Mouse (Mus musculus) embryonic fibroblast, embryonic 13.5 days (primary cell): ENCODE data around the gene Irf5.

Source experiments
- CTCF ChIP-seq: IDR thresholded peaks from 2 replicates; pipeline ENCODE4 v1.5.1; 2011; ENCODE audit warnings: mild to moderate bottlenecking, control low read depth, low read length, moderate library complexity, borderline replicate concordance; ENCODE audit not compliant: insufficient read depth
- POLR2A ChIP-seq: IDR thresholded peaks from 2 replicates; pipeline ENCODE4 v1.6.1; 2011; ENCODE audit warnings: low read depth, mild to moderate bottlenecking, control low read depth, low read length, moderate library complexity

DNA sequence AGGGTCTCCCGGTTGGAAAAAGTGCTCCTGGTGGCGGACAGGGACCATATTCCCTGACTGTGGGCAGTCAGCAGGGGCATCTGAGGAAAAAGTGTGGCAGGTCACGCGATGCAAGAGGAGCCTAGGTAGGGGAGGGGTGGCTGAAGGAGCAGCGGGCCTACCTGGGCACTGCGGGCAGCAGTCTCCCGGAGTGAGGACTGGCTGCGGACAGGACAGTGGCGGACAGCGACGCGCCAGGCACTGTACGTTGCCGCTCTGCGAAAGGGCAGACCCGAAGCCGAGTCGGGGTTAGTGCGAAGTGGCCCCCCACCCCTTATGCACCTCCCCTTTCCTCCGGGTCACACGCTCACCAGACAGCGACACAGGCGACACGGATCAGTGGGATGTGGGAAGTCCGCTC lies 30.2 kb upstream of the Irf5 start:
- TF ChIP-seq CTCF: no peak
- no peak for TF ChIP-seq POLR2A
